Mouse (Mus musculus): ENCODE data around the gene Zfp688. TPM values are rescaled to one million over a fixed set of nuclear protein-coding genes. Genes with fewer than 3 reads are reported as not detected.
A peak's percentile ranks its signal among the peaks of the same experiment; 100 is the strongest.
"Not testable (repeated sequence)": the region's sequence is repeated elsewhere in the genome, so short reads cannot be mapped to it uniquely, and the experiment has no call there.

Gene Zfp688
- polyA plus RNA-seq, 1 experiment from 2014 or later = 27.1 TPM

- Histone ChIP-seq H3K27me3 (no peaks in the 10 kb centered on the region), H3K36me3 (peaks cover 10% of the 10 kb centered on the region), H3K27ac (no peak overlapping the region), H3K4me3 (replicated peaks) (no peak overlapping the region), H3K9ac (no peak overlapping the region), H3K4me2 (no peak overlapping the region), H3K9me3 (replicated peaks) (0 out of 2 replicates have a peak, but pooled peaks cover 5% of the 10 kb centered on the region), H3K4me1 (peaks cover 12% of the 10 kb centered on the region)
- WGBS = 65% methylated on average over 2 of the region's 2 CpGs
- ATAC-seq (replicated peaks; ENCODE audit: low FRiP score) = no peak
Measured at GRCm38 (mm10) chr7:127402980-127403379, 18.9 kb downstream of the Zfp688 start.

- no peak for ATAC-seq (replicated peaks; ENCODE audit: low FRiP score)
- Histone ChIP-seq H3K4me1 (no peaks in the 10 kb centered on the region), H3K4me3 (replicated peaks) (no peak overlapping the region), H3K4me2 (no peak overlapping the region), H3K27ac (no peak overlapping the region), H3K27me3 (peaks cover 11% of the 10 kb centered on the region; the same call in 1 of the 2 replicates), H3K9ac (no peak overlapping the region), H3K36me3 (peaks cover 10% of the 10 kb centered on the region), H3K9me3 (replicated peaks) (0 out of 2 replicates have a peak, but pooled peaks cover 5% of the 10 kb centered on the region)
- 61% methylated on average over 3 of the region's 3 CpGs for WGBS
Measured at GRCm38 (mm10) chr7:127400355-127400754, 21.5 kb downstream of the Zfp688 start.

GRCm38 (mm10) chr7:127393944-127394333, 27.9 kb downstream of the Zfp688 start:
- Histone ChIP-seq H3K9ac (peak overlapping the region; percentile 41), H3K4me2 (peak overlapping the region; percentile 74), H3K36me3 (peaks cover 13% of the 10 kb centered on the region; the same call in 1 of the 2 replicates), H3K27me3 (peaks cover 11% of the 10 kb centered on the region; the same call in 1 of the 2 replicates), H3K4me3 (replicated peaks) (peak overlapping the region; percentile 73), H3K9me3 (replicated peaks) (no peaks in the 10 kb centered on the region), H3K27ac (peak overlapping the region; percentile 63), H3K4me1 (peaks cover 14% of the 10 kb centered on the region)
- 13% methylated on average over 7 of the region's 7 CpGs for WGBS
- ATAC-seq (replicated peaks; ENCODE audit: low FRiP score) = no peak; the same call in 1 of the 2 replicates

- H3K36me3 ChIP-seq = peaks cover 13% of the 10 kb centered on the region; the same call in 1 of the 2 replicates
- peaks cover 14% of the 10 kb centered on the region for H3K4me1 ChIP-seq
- H3K27ac ChIP-seq = peak within 1 kb of the TSS; percentile 92
- peaks cover 11% of the 10 kb centered on the region; the same call in 1 of the 2 replicates for H3K27me3 ChIP-seq
- under 1% methylated on average over 45 of the region's 45 CpGs for WGBS
- H3K9ac ChIP-seq = peak within 1 kb of the TSS; percentile 85
- ATAC-seq (replicated peaks; ENCODE audit: low FRiP score) = peak; percentile 94
- peak within 1 kb of the TSS; percentile 73 for H3K4me3 ChIP-seq (replicated peaks)
- no peaks in the 10 kb centered on the region for H3K9me3 ChIP-seq (replicated peaks)
- peak within 1 kb of the TSS; percentile 74 for H3K4me2 ChIP-seq
Measured at GRCm38 (mm10) chr7:127393157-127393943, 28.5 kb downstream of the Zfp688 start, which contains the start of gene E430018J23Rik. Gene E430018J23Rik, minus strand, starts transcription at chr7:127393629.

GRCm38 (mm10) chr7:127392251-127392824, 29.5 kb downstream of the Zfp688 start:
- Histone ChIP-seq H3K36me3 (peaks cover 13% of the 10 kb centered on the region; the same call in 1 of the 2 replicates), H3K9me3 (replicated peaks) (no peaks in the 10 kb centered on the region), H3K9ac (no peak overlapping the region), H3K4me2 (peak overlapping the region; percentile 74), H3K4me1 (peaks cover 14% of the 10 kb centered on the region), H3K27me3 (peaks cover 9% of the 10 kb centered on the region; the same call in 1 of the 2 replicates), H3K27ac (0 out of 2 replicates have a peak overlapping the region, but pooled peaks have one; percentile 92), H3K4me3 (replicated peaks) (peak overlapping the region; percentile 73)
- ATAC-seq (replicated peaks; ENCODE audit: low FRiP score) = no peak
- WGBS = 85% methylated on average over 8 of the region's 8 CpGs

- Histone ChIP-seq H3K4me2 (no peak overlapping the region), H3K9ac (no peak overlapping the region), H3K9me3 (replicated peaks) (no peaks in the 10 kb centered on the region), H3K27ac (no peak overlapping the region), H3K4me3 (replicated peaks) (no peak overlapping the region), H3K4me1 (peaks cover 15% of the 10 kb centered on the region), H3K36me3 (peaks cover 13% of the 10 kb centered on the region; the same call in 1 of the 2 replicates), H3K27me3 (peaks cover 3% of the 10 kb centered on the region; the same call in 1 of the 2 replicates)
- no peak for ATAC-seq (replicated peaks; ENCODE audit: low FRiP score)
- WGBS = 96% methylated on average over 16 of the region's 16 CpGs
Measured at GRCm38 (mm10) chr7:127391538-127391937, 30.3 kb downstream of the Zfp688 start.

- H3K27me3 ChIP-seq = no peaks in the 10 kb centered on the region
- ATAC-seq (replicated peaks; ENCODE audit: low FRiP score) = no peak
- H3K4me2 ChIP-seq = no peak overlapping the region
- H3K27ac ChIP-seq = no peak overlapping the region
- H3K9ac ChIP-seq = no peak overlapping the region
- peaks cover 21% of the 10 kb centered on the region for H3K4me1 ChIP-seq
- 76% methylated on average over 7 of the region's 7 CpGs for WGBS
- peaks cover 16% of the 10 kb centered on the region for H3K36me3 ChIP-seq
- H3K4me3 ChIP-seq (replicated peaks) = no peak overlapping the region
- H3K9me3 ChIP-seq (replicated peaks) = no peaks in the 10 kb centered on the region
Measured at GRCm38 (mm10) chr7:127390306-127390705, 31.6 kb downstream of the Zfp688 start.

GRCm38 (mm10) chr7:127388201-127388600, 33.7 kb downstream of the Zfp688 start:
- peaks cover 31% of the 10 kb centered on the region for H3K36me3 ChIP-seq
- not testable (repeated sequence) for H3K9me3 ChIP-seq (replicated peaks); H3K27ac ChIP-seq; H3K4me2 ChIP-seq; H3K4me3 ChIP-seq (replicated peaks); ATAC-seq (replicated peaks; ENCODE audit: low FRiP score); H3K27me3 ChIP-seq; H3K9ac ChIP-seq
- peaks cover 16% of the 10 kb centered on the region for H3K4me1 ChIP-seq

GRCm38 (mm10) chr7:127386641-127387392, 35.1 kb downstream of the Zfp688 start, which contains the start of gene 9130019O22Rik:
Gene 9130019O22Rik, minus strand, starts transcription at chr7:127387166.
- peak within 1 kb of the TSS; percentile 59 for H3K9ac ChIP-seq
- 13% methylated on average over 38 of the region's 38 CpGs for WGBS
- peak; percentile 87 for ATAC-seq (replicated peaks; ENCODE audit: low FRiP score)
- peaks cover 7% of the 10 kb centered on the region; the same call in 1 of the 2 replicates for H3K4me1 ChIP-seq
- H3K36me3 ChIP-seq = peaks cover 32% of the 10 kb centered on the region
- peak within 1 kb of the TSS; percentile 58 for H3K4me3 ChIP-seq (replicated peaks)
- H3K4me2 ChIP-seq = peak within 1 kb of the TSS; percentile 70
- H3K27me3 ChIP-seq = no peaks in the 10 kb centered on the region
- H3K9me3 ChIP-seq (replicated peaks) = peaks cover 6% of the 10 kb centered on the region; the same call in 1 of the 2 replicates
- 0 out of 2 replicates have a peak within 1 kb of the TSS, but pooled peaks have one; percentile 37 for H3K27ac ChIP-seq

GRCm38 (mm10) chr7:127385560-127385959, 36.3 kb downstream of the Zfp688 start:
- 92% methylated on average over 4 of the region's 4 CpGs for WGBS
- H3K36me3 ChIP-seq = peaks cover 23% of the 10 kb centered on the region
- H3K27ac ChIP-seq; H3K27me3 ChIP-seq; H3K4me2 ChIP-seq; H3K9ac ChIP-seq; H3K9me3 ChIP-seq (replicated peaks); H3K4me1 ChIP-seq; H3K4me3 ChIP-seq (replicated peaks); ATAC-seq (replicated peaks; ENCODE audit: low FRiP score): not testable (repeated sequence)

GRCm38 (mm10) chr7:127378310-127378921, 43.5 kb downstream of the Zfp688 start:
- no peak overlapping the region for H3K4me2 ChIP-seq
- peaks cover 17% of the 10 kb centered on the region for H3K36me3 ChIP-seq
- no peak overlapping the region for H3K27ac ChIP-seq
- H3K4me3 ChIP-seq (replicated peaks) = no peak overlapping the region
- H3K9me3 ChIP-seq (replicated peaks) = no peaks in the 10 kb centered on the region
- H3K4me1 ChIP-seq = 0 out of 2 replicates have a peak, but pooled peaks cover 4% of the 10 kb centered on the region
- H3K9ac ChIP-seq = no peak overlapping the region
- no peak for ATAC-seq (replicated peaks; ENCODE audit: low FRiP score)
- no peaks in the 10 kb centered on the region for H3K27me3 ChIP-seq
- 75% methylated on average over 6 of the region's 6 CpGs for WGBS
